ENCODE assay signal across 21 mouse cellular contexts in the genomic region with DNA sequence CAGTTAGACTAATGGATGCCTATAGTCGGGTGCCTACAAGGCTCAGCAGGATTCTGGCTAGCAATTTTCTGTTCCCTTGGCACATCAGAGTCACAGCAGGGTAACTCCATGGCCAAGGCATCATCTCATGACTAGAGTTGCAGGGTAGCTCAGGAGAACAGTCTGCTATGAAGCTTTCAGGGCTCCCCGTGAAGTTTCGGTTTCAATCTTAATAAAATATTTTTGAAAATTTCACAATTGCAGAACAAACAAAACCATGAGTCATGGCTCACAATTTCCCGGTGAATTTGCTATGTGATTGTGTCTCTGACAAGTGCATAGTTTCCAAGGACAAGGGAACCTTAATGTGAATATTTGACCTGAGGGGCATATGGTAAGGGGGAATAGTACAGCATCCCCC.
A peak's percentile ranks its signal among the peaks of the same experiment; 100 is the strongest.
DNase-seq lines count a peak whose midpoint lies in the region; ATAC-seq and TF ChIP-seq lines count a peak whose summit lies in the region.
"Had no signal": no experiment of that assay in that cellular context is flagged by ENCODE, and none has a peak within 500 bp of the region (broad histone marks: within the 10 kb centered on the region; RNA-seq: fewer than 3 reads in every experiment).

No protein-coding gene starts in this region.

- H3K9ac ChIP-seq in liver, adult 2 months (ENCODE audit: low read depth, low read length): no peak overlapping the region
- H3K9ac ChIP-seq in intestine, postnatal 0 days (ENCODE audit: low read depth, low read length): no peak overlapping the region
- H3K9ac ChIP-seq: embryonic facial prominence, embryonic 15.5 days; intestine, embryonic 15.5 days; liver, embryonic 12.5 days; lung, embryonic 15.5 days; stomach, embryonic 15.5 days had no signal

- no peaks in the 10 kb centered on the region for H3K4me1 ChIP-seq in liver, adult 2 months (ENCODE audit: control insufficient read depth, insufficient read depth, low read length)
- H3K4me1 ChIP-seq in intestine, postnatal 0 days (replicated peaks; ENCODE audit: control insufficient read depth, insufficient read depth, low read length): no peaks in the 10 kb centered on the region
- H3K4me1 ChIP-seq: intestine, embryonic 15.5 days; liver, embryonic 12.5 days; lung, embryonic 15.5 days; midbrain, embryonic 10.5 days; stomach, embryonic 15.5 days had no signal

- H3K36me3 ChIP-seq in liver, adult 2 months (ENCODE audit: control insufficient read depth, insufficient read depth, low read length): no peaks in the 10 kb centered on the region
- H3K36me3 ChIP-seq in intestine, postnatal 0 days (ENCODE audit: control insufficient read depth, insufficient read depth): no peaks in the 10 kb centered on the region
- H3K36me3 ChIP-seq: embryonic facial prominence, embryonic 15.5 days; intestine, embryonic 15.5 days; liver, embryonic 12.5 days; lung, embryonic 15.5 days; midbrain, embryonic 10.5 days; stomach, embryonic 15.5 days had no signal

- ATAC-seq in megakaryocyte progenitor cell, adult 5-6 weeks (replicated peaks; ENCODE audit: poor library complexity): peak; percentile 23; the same call in 1 of the 2 replicates
- no peak for ATAC-seq in intestine, postnatal 0 days
- ATAC-seq: intestine, embryonic 15.5 days; liver, embryonic 12.5 days had no signal

- no peak overlapping the region for H3K27ac ChIP-seq in liver, adult 2 months (replicated peaks; ENCODE audit: insufficient read depth, low read depth, low read length)
- H3K27ac ChIP-seq in intestine, postnatal 0 days (ENCODE audit: low read depth, low read length): no peak overlapping the region
- H3K27ac ChIP-seq: embryonic facial prominence, embryonic 15.5 days; intestine, embryonic 15.5 days; kidney, postnatal 0 days; layer of hippocampus, adult 2 months; liver, embryonic 12.5 days; lung, embryonic 15.5 days; midbrain, embryonic 10.5 days; stomach, embryonic 15.5 days had no signal

- no peak overlapping the region for H3K4me3 ChIP-seq in liver, adult 2 months (ENCODE audit: insufficient read depth, low read depth, low read length)
- H3K4me3 ChIP-seq in intestine, postnatal 0 days (ENCODE audit: low read depth, low read length): no peak overlapping the region
- H3K4me3 ChIP-seq: embryonic facial prominence, embryonic 15.5 days; intestine, embryonic 15.5 days; layer of hippocampus, adult 2 months; liver, embryonic 12.5 days; lung, embryonic 15.5 days; midbrain, embryonic 10.5 days; stomach, embryonic 15.5 days had no signal

- no peaks in the 10 kb centered on the region for H3K9me3 ChIP-seq in intestine, postnatal 0 days (ENCODE audit: control insufficient read depth)
- H3K9me3 ChIP-seq: embryonic facial prominence, embryonic 15.5 days; intestine, embryonic 15.5 days; liver, embryonic 12.5 days; lung, embryonic 15.5 days; midbrain, embryonic 10.5 days; stomach, embryonic 15.5 days had no signal

- H3K27me3 ChIP-seq in liver, adult 2 months (ENCODE audit: control insufficient read depth, insufficient read depth, low read length): 0 out of 2 replicates have a peak, but pooled peaks cover 3% of the 10 kb centered on the region
- no peaks in the 10 kb centered on the region for H3K27me3 ChIP-seq in intestine, postnatal 0 days (replicated peaks; ENCODE audit: control insufficient read depth, insufficient read depth, low read length)

- TF ChIP-seq CTCF in liver, adult 2 months (IDR thresholded peaks at IDR 0.05; ENCODE audit: low read depth, low read length): no peak
- no peak for TF ChIP-seq CTCF in intestine, postnatal 0 days (IDR thresholded peaks at IDR 0.05; ENCODE audit: low read depth)

- H3K4me2 ChIP-seq in intestine, postnatal 0 days (replicated peaks; ENCODE audit: low read depth): no peak overlapping the region
- H3K4me2 ChIP-seq: embryonic facial prominence, embryonic 15.5 days; intestine, embryonic 15.5 days; liver, embryonic 12.5 days; lung, embryonic 15.5 days; stomach, embryonic 15.5 days had no signal

- TF ChIP-seq POLR2A in liver, adult 2 months (IDR thresholded peaks at IDR 0.05; ENCODE audit: extremely low read depth, insufficient read depth, low read length): no peak

- peak; percentile 16 for DNase-seq in liver, adult 2 months (ENCODE audit: extremely low read depth, low read depth, low spot score)
- no peak for DNase-seq in liver
- peak; percentile 33 for DNase-seq in CD4-positive, CD25-positive, alpha-beta regulatory T cell, adult 2 months (ENCODE audit: low read depth, low spot score)
- peak; percentile 13 for DNase-seq in brain, adult 2 months (ENCODE audit: low read depth, low spot score)
- DNase-seq in gastrocnemius, postnatal 36 days: no peak
- DNase-seq in thymus, adult 18-20 months: no peak
- DNase-seq: cerebellum, adult 9-11 months; embryo, embryonic 11 days; gastrocnemius, postnatal 25 days; heart, postnatal 4 days; left cerebral cortex, postnatal 4 days had no signal

- 82% methylated on average over 4 of the region's 4 CpGs for WGBS in liver, adult 2 months
- 84% methylated on average over 4 of the region's 4 CpGs for WGBS in intestine, postnatal 0 days

- intact Hi-C loops in gastrocnemius, postnatal 36 days (cut with DNase I): loop anchor here (5.0 kb wide), 2 partner anchors 278 to 793 kb away; no protein-coding TSS in a partner anchor

- H3K79me2 ChIP-seq in liver, adult 2 months (ENCODE audit: control insufficient read depth, insufficient read depth, low read length): no peaks in the 10 kb centered on the region

Comparison
In these comparisons a context has a peak if more than half of its experiments do, and no peak if none do; other contexts are left out.
1. DNase-seq: peak in liver, adult 2 months (single experiment), CD4-positive, CD25-positive, alpha-beta regulatory T cell, adult 2 months (single experiment) and brain, adult 2 months (single experiment); none in liver (single experiment), gastrocnemius, postnatal 36 days (0 of 2) and thymus, adult 18-20 months (0 of 2).